Mouse (Mus musculus): ENCODE measurements around the gene Skiv2l.

GRCm38 (mm10) chr17:34847192-34847591 is 2.8 kb downstream of the Skiv2l start:
- TF ChIP-seq CTCF (IDR thresholded peaks at IDR 0.05 in 2 of 3, conservative IDR thresholded peaks at IDR 0.05 in 1 of 3; ENCODE audit: control insufficient read depth in 1 of 3, insufficient read depth in 1 of 3, low read depth in 2 of 3, low read length in 3 of 3, poor library complexity in 1 of 3, severe bottlenecking in 1 of 3), result no peak
- no peak for TF ChIP-seq MAFK (IDR thresholded peaks at IDR 0.05; ENCODE audit: borderline replicate concordance, low read depth, low read length)
- no peak for TF ChIP-seq POLR2AphosphoS5 (IDR thresholded peaks at IDR 0.05; ENCODE audit: borderline replicate concordance, low read depth, low read length)
- no peak for TF ChIP-seq NRF1 (IDR thresholded peaks at IDR 0.05; ENCODE audit: insufficient read depth, low read depth, low read length, poor library complexity, severe bottlenecking)
- TF ChIP-seq USF1 (IDR thresholded peaks at IDR 0.05; ENCODE audit: low read depth, low read length), result no peak
- no peak for TF ChIP-seq SIN3A (IDR thresholded peaks at IDR 0.05; ENCODE audit: low read length)
- TF ChIP-seq MYC (IDR thresholded peaks at IDR 0.05; ENCODE audit: low read depth, low read length), result no peak
- TF ChIP-seq GATA1 (IDR thresholded peaks at IDR 0.05; ENCODE audit: low read depth, low read length), result no peak
